Mouse (Mus musculus) kidney, embryonic 15.5 days (tissue): Measurements from ENCODE around the gene Nav3. TPM values are rescaled to one million over a fixed set of nuclear protein-coding genes. Genes with fewer than 3 reads are reported as not detected.

ENCODE experiments used
- ATAC-seq: fragments of 200-750 bp; cut with Nextera tagmentation; replicated peaks from 2 replicates; pipeline ENCODE4 v1.8.0; 2017; ENCODE audit warnings: moderate TSS enrichment; ENCODE audit not compliant: low FRiP score
- H3K27ac ChIP-seq: fragments of 300-500 bp; sonication (generic); 2 replicates; pipeline ENCODE4 v1.5.1; 2015; ENCODE audit warnings: mild to moderate bottlenecking, inconsistent platforms
- H3K27me3 ChIP-seq: fragments of 300-500 bp; sonication (generic); 2 replicates; pipeline ENCODE4 v1.6.1; 2015; ENCODE audit warnings: inconsistent platforms
- H3K36me3 ChIP-seq: fragments of 300-500 bp; sonication (generic); 2 replicates; pipeline ENCODE4 v1.6.1; 2015; ENCODE audit warnings: inconsistent platforms
- H3K4me1 ChIP-seq: fragments of 300-500 bp; sonication (generic); 2 replicates; pipeline ENCODE4 v1.6.1; 2015; ENCODE audit warnings: inconsistent platforms
- H3K4me2 ChIP-seq: fragments of 300-500 bp; sonication (generic); 2 replicates; pipeline ENCODE4 v1.6.1; 2015; ENCODE audit warnings: moderate library complexity, mild to moderate bottlenecking, inconsistent platforms
- H3K4me3 ChIP-seq: fragments of 300-500 bp; sonication (generic); replicated peaks from 2 replicates; pipeline ENCODE4 v1.5.1; 2015; ENCODE audit warnings: mild to moderate bottlenecking, inconsistent platforms
- H3K9ac ChIP-seq: fragments of 300-500 bp; sonication (generic); 2 replicates; pipeline ENCODE4 v1.6.1; 2015; ENCODE audit warnings: mild to moderate bottlenecking, inconsistent platforms
- H3K9me3 ChIP-seq: fragments of 300-500 bp; sonication (generic); replicated peaks from 2 replicates; pipeline ENCODE4 v1.6.1; 2016; ENCODE audit warnings: inconsistent platforms
- WGBS: fragments of 180-500 bp; shearing (Covaris S2); methylation state at CpG from one replicate; pipeline ENCODE4 v1.1.7; 2015; ENCODE audit warnings: mixed read lengths; 5-methylcytosine and 5-hydroxymethylcytosine counted together
- polyA plus RNA-seq: library from polyadenylated mRNA; unstranded; fragments of >200 nt; fragmentation: Nextera tagmentation; extraction: Ambion mirVana; gene quantifications from 2 replicates; pipeline ENCODE4 v1.2.1, GENCODE M21; 2015

Nav3 gene
- polyA plus RNA-seq, 1 experiment from 2014 or later = 4.6 TPM

DNA sequence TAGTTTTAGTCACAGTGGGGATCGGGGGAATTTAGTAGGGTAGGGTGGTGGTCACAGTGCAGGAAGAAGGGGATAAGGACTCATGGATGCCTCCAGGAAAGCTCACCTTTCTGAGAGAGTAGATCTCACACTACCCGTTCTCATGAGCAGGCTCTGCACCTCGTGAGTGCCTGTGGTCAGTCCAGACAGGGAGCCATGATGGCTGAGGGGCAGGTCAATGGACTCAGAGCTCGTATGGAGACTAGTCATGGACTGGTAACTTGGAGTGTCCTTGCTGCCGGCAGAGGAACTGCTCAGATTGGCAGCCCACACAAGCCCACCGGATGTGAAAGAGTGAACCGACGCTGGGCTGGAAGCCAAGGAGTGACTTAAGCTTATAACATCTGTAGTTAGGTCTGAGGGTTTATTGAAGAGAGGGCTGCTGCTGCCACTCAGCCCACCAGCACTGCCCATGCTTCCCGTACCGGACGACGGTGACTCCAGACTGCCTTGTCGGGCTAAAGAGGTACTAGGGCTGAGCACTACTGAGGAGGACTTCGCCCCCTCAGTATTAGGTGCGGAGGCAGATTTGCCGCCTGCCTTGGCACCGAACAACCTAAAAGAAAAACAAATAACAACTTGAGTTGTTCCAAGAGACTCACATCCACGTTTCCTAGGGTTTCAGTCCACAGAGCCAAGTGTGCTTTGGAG lies 691.4 kb downstream of the Nav3 start:
- H3K27me3 ChIP-seq = no peaks in the 10 kb centered on the region
- 73% methylated on average over 18 of the region's 18 CpGs for WGBS
- no peak overlapping the region for H3K27ac ChIP-seq
- H3K4me1 ChIP-seq = no peaks in the 10 kb centered on the region
- ATAC-seq = peak; percentile 56; the same call in 1 of the 2 replicates
- H3K4me3 ChIP-seq = no peak overlapping the region
- no peak overlapping the region for H3K9ac ChIP-seq
- H3K9me3 ChIP-seq = no peaks in the 10 kb centered on the region
- H3K36me3 ChIP-seq = no peaks in the 10 kb centered on the region
- H3K4me2 ChIP-seq = no peak overlapping the region

DNA sequence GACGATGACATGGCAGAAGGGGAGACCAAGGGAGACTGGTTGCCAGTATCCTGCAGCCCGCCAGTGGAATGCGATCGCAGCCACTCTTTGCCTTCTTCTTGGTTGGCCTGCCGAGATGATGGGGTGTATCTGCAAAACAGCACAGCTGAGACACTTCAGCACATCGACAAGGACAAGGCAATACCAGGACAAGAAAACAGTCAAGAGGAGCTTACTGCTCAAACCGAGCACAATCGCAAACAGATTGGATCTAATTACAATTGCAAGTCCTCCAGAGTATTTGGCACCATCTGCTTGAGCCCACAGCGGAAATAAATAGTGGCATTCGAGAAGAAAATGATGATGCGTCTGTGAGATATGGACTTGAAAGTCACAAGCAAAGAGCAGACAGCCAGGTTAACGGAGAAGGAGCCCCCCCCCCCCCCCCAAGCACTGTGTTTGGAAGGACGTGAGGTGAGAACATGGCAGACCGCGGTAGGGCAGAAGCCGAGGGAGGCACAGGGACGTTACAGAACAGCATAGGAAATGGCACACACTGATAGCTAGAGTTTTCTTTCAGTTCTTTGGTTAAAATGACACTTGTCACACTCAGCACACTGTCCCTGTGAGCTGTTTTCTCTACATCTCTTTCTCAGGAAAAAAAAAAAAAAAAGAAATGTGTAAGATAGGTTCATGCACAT lies 696.9 kb downstream of the Nav3 start:
- no peaks in the 10 kb centered on the region for H3K4me1 ChIP-seq
- WGBS = 81% methylated on average over 17 of the region's 17 CpGs
- no peak overlapping the region for H3K4me3 ChIP-seq
- H3K27ac ChIP-seq = no peak overlapping the region
- no peak overlapping the region for H3K4me2 ChIP-seq
- no peak overlapping the region for H3K9ac ChIP-seq
- no peaks in the 10 kb centered on the region for H3K27me3 ChIP-seq
- H3K36me3 ChIP-seq = no peaks in the 10 kb centered on the region
- ATAC-seq = no peak
- no peaks in the 10 kb centered on the region for H3K9me3 ChIP-seq

DNA sequence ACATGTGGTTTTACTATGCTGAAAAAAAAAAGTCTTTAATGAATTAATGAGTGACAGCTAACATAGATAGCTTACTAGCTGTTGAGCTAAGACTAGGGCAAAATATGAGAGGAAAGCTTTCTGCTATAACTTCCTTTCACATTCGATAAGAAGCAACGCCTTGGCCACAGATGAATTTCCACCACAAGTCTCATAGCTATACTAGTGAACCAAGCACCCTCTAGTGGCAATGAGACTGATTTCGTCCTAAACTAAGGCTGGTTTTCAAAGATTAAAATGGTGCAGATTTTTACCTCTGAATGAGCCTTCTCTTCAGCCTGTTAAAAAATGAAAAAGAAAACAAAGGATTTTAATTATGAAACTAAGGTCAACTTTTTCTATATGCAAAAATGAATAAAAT lies 709.1 kb downstream of the Nav3 start:
- no peak overlapping the region for H3K9ac ChIP-seq
- no peaks in the 10 kb centered on the region for H3K4me1 ChIP-seq
- H3K4me3 ChIP-seq = no peak overlapping the region
- no peak for ATAC-seq
- no peaks in the 10 kb centered on the region for H3K9me3 ChIP-seq
- H3K36me3 ChIP-seq = 0 out of 2 replicates have a peak, but pooled peaks cover 6% of the 10 kb centered on the region
- H3K27me3 ChIP-seq = no peaks in the 10 kb centered on the region
- WGBS = 54% methylated on average over 3 of the region's 3 CpGs
- H3K4me2 ChIP-seq = no peak overlapping the region
- no peak overlapping the region for H3K27ac ChIP-seq

DNA sequence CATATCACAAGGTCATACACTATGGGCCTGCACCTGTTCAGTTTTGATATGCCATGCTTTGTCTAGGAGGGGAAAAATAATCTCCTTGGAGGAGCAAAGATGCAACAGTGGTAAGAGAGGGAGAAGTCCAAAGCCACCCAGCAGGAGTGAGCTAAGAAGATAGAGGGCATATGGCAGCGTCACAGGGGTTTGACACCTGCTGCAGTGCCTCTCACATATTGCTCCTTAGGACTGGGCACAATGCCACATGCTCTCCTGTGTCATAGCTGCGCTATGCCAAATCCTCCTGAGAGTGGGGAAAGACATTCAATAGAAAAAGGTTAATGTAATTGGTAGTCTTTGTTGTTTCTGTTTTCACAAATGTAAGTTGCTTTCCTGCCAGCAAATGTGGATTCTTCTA lies 714.3 kb downstream of the Nav3 start:
- Histone ChIP-seq H3K36me3 (0 out of 2 replicates have a peak, but pooled peaks cover 6% of the 10 kb centered on the region), H3K4me3 (no peak overlapping the region), H3K4me2 (no peak overlapping the region), H3K9me3 (no peaks in the 10 kb centered on the region), H3K4me1 (no peaks in the 10 kb centered on the region), H3K9ac (no peak overlapping the region), H3K27me3 (no peaks in the 10 kb centered on the region), H3K27ac (no peak overlapping the region)
- WGBS = 86% methylated on average over 2 of the region's 2 CpGs
- no peak for ATAC-seq

DNA sequence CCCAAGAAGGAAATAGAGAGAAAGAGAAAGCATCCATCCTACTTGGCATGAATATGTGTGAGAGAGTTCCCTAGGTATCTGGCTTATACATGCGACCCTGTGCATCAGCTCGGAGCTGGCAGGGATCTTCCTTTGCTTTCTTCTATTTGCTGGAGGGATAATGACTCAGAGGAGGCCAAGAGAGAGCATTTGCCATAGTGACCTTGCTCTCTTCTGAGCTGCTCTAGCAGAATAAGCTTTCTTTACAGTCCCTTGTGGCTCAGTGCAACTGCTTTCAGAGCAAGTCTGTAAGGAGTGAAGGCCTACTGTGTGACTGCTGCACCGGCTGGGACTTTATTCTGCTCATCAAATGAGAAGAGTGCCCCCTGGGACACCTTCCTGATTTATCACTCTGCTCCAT lies 715.7 kb downstream of the Nav3 start:
- no peak overlapping the region for H3K4me3 ChIP-seq
- no peak overlapping the region for H3K4me2 ChIP-seq
- 62% methylated on average over 3 of the region's 3 CpGs for WGBS
- no peaks in the 10 kb centered on the region for H3K27me3 ChIP-seq
- no peaks in the 10 kb centered on the region for H3K9me3 ChIP-seq
- ATAC-seq = no peak
- H3K36me3 ChIP-seq = 0 out of 2 replicates have a peak, but pooled peaks cover 6% of the 10 kb centered on the region
- H3K27ac ChIP-seq = no peak overlapping the region
- no peak overlapping the region for H3K9ac ChIP-seq
- H3K4me1 ChIP-seq = no peaks in the 10 kb centered on the region

- Histone ChIP-seq H3K36me3 (no peaks in the 10 kb centered on the region), H3K27me3 (no peaks in the 10 kb centered on the region), H3K4me3 (no peak overlapping the region), H3K9me3 (no peaks in the 10 kb centered on the region), H3K27ac (no peak overlapping the region), H3K4me2 (no peak overlapping the region), H3K4me1 (no peaks in the 10 kb centered on the region), H3K9ac (no peak overlapping the region)
- WGBS = 75% methylated on average over 5 of the region's 5 CpGs
- no peak for ATAC-seq
Measured at GRCm38 (mm10) chr10:109723646-109724045, 732.4 kb downstream of the Nav3 start.

GRCm38 (mm10) chr10:109718808-109719207 lies 737.2 kb downstream of the Nav3 start:
- H3K4me2 ChIP-seq = no peak overlapping the region
- no peaks in the 10 kb centered on the region for H3K9me3 ChIP-seq
- no peak overlapping the region for H3K27ac ChIP-seq
- H3K36me3 ChIP-seq = no peaks in the 10 kb centered on the region
- no peaks in the 10 kb centered on the region for H3K27me3 ChIP-seq
- WGBS = 75% methylated on average over 2 of the region's 2 CpGs
- no peak overlapping the region for H3K9ac ChIP-seq
- no peaks in the 10 kb centered on the region for H3K4me1 ChIP-seq
- H3K4me3 ChIP-seq = no peak overlapping the region
- no peak for ATAC-seq

DNA sequence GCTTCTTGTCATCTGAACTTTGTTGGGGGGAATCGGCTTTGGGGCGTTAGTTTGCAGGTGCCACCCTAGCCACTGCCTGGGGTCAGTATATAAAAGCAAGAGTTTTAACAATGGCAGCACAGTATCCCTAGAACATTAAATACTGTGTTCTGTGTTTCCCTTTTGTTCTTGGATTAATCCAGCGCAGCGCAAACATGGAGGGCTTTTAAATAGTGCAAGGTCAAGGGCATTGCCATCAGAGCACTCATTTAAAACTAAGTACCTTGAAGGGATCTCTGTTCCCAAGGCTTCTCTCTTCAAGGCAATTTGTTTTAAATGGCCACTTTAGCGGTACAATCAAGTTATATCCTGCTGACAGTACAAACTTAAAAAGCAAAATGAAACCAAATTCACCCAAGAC lies 737.6 kb downstream of the Nav3 start:
- no peak overlapping the region for H3K9ac ChIP-seq

DNA sequence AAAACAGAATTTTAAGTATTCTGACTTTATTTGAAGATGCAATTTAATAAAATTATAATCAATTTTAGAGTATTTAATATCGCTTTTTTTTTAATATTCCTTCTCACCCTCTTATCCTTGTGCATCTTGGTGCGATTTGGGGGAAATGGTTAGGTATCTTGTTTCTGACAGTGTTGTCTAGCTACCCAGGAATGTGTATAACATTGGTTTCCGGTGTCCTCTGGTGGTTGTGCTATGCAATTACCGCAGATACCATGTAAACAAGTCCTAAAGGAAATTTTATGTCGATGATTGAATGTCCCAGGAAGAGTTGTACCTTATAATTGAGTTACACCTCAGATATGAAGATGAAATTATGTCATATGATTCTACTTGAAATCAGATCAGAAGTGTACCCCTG lies 743.0 kb downstream of the Nav3 start:
- Histone ChIP-seq H3K4me3 (no peak overlapping the region), H3K27me3 (no peaks in the 10 kb centered on the region), H3K4me2 (no peak overlapping the region), H3K27ac (no peak overlapping the region), H3K9me3 (no peaks in the 10 kb centered on the region), H3K36me3 (no peaks in the 10 kb centered on the region), H3K4me1 (no peaks in the 10 kb centered on the region), H3K9ac (no peak overlapping the region)
- 41% methylated on average over 5 of the region's 5 CpGs for WGBS
- no peak for ATAC-seq

More for the DNA sequence above, 737.6 kb downstream of the Nav3 start:
- Histone ChIP-seq H3K36me3 (no peaks in the 10 kb centered on the region), H3K4me2 (no peak overlapping the region), H3K9me3 (no peaks in the 10 kb centered on the region), H3K27ac (no peak overlapping the region), H3K27me3 (no peaks in the 10 kb centered on the region), H3K4me3 (no peak overlapping the region), H3K4me1 (no peaks in the 10 kb centered on the region)
- ATAC-seq = no peak
- WGBS = 84% methylated on average over 5 of the region's 5 CpGs

DNA sequence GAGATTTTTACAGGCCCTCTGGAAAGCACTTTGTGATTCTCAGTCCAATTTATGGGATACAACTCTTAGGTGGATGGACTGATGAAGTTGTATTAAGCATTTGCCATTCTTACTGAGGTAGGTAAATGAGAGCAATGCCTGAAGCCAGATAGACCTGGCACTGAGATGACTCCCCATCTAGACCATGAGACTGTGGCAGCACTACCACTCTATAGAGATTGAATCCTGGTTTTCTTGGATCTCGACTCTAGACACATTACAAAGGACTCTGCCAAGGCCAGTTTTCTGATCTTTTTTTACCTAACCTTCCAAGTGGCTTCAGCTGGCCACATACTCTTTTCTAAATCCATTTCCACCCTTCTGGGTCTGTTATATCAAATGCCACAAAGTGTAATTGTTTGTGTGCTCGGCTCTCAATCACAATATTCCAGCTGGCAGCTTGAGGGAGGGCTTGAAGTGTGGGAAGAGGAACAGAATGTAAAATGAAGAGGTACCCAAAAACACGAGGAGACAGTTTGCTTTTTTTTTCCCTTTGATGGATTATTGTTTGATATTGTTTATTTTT lies 756.2 kb downstream of the Nav3 start:
- Histone ChIP-seq H3K4me3 (no peak overlapping the region), H3K27me3 (no peaks in the 10 kb centered on the region), H3K4me1 (no peaks in the 10 kb centered on the region), H3K36me3 (no peaks in the 10 kb centered on the region), H3K9ac (no peak overlapping the region), H3K9me3 (no peaks in the 10 kb centered on the region), H3K27ac (no peak overlapping the region), H3K4me2 (no peak overlapping the region)
- no peak for ATAC-seq
- 74% methylated on average over 3 of the region's 3 CpGs for WGBS

DNA sequence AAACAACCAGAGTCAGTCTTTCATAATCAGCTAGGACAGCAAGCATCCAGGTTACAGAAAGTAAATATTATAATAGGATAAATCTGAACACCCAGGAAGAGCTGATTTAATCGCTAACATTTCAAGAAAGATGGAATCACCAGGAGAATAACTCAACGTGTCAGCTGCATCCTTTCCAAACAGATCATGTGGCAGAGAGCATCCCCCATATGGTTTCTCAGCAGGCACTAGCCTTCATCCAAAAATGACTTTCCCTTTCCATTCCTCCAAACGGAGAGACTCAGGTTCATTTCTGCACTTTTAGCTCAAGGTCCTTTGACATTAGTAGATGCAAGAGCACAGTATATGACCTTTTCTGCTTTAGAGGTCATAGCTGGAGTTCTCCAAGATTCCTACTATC lies 765.4 kb downstream of the Nav3 start:
- ATAC-seq = no peak
- no peak overlapping the region for H3K27ac ChIP-seq
- WGBS = 63% methylated on average over 3 of the region's 3 CpGs
- no peak overlapping the region for H3K4me2 ChIP-seq
- H3K9me3 ChIP-seq = no peaks in the 10 kb centered on the region
- H3K9ac ChIP-seq = no peak overlapping the region
- H3K4me3 ChIP-seq = no peak overlapping the region
- H3K36me3 ChIP-seq = no peaks in the 10 kb centered on the region
- H3K27me3 ChIP-seq = no peaks in the 10 kb centered on the region
- no peaks in the 10 kb centered on the region for H3K4me1 ChIP-seq
